In genomic region chr4:97827115-97827514, GRCm38 (mm10) we compare ENCODE assay signal across 13 mouse cellular contexts. TPM values are rescaled to one million over a fixed set of nuclear protein-coding genes. Genes with fewer than 3 reads are reported as not detected.
DNase-seq lines count a peak whose midpoint lies in the region; ATAC-seq and TF ChIP-seq lines count a peak whose summit lies in the region.
"Had no signal": no experiment of that assay in that cellular context is flagged by ENCODE, and none has a peak within 500 bp of the region (broad histone marks: within the 10 kb centered on the region; RNA-seq: fewer than 3 reads in every experiment).

No protein-coding gene starts in this region.

- no peak overlapping the region for H3K4me2 ChIP-seq in liver, embryonic 15.5 days
- no peak overlapping the region for H3K4me2 ChIP-seq in embryonic facial prominence, embryonic 14.5 days (ENCODE audit: low read depth, low read length)
- no peak overlapping the region for H3K4me2 ChIP-seq in liver, postnatal 0 days (ENCODE audit: low read depth, low read length)
- H3K4me2 ChIP-seq: intestine, embryonic 15.5 days; lung, embryonic 14.5 days; neural tube, embryonic 15.5 days had no signal

- no peaks in the 10 kb centered on the region for H3K9me3 ChIP-seq in heart, embryonic 10.5 days
- H3K9me3 ChIP-seq in liver, embryonic 15.5 days (replicated peaks): no peaks in the 10 kb centered on the region
- no peaks in the 10 kb centered on the region for H3K9me3 ChIP-seq in embryonic facial prominence, embryonic 14.5 days (ENCODE audit: control insufficient read depth, low read length)
- no peaks in the 10 kb centered on the region for H3K9me3 ChIP-seq in liver, postnatal 0 days (ENCODE audit: low read length)
- H3K9me3 ChIP-seq: intestine, embryonic 15.5 days; megakaryocyte, embryonic 14.5 days; neural tube, embryonic 15.5 days had no signal

- TF ChIP-seq CTCF in liver, postnatal 0 days (IDR thresholded peaks at IDR 0.05; ENCODE audit: low read depth): no peak

- peak overlapping the region; percentile 65 for H3K27ac ChIP-seq in heart, embryonic 10.5 days
- H3K27ac ChIP-seq in liver, embryonic 15.5 days (replicated peaks): no peak overlapping the region
- H3K27ac ChIP-seq in embryonic facial prominence, embryonic 14.5 days (replicated peaks; ENCODE audit: low read depth, low read length): no peak overlapping the region
- H3K27ac ChIP-seq in liver, postnatal 0 days (ENCODE audit: low read depth): no peak overlapping the region
- H3K27ac ChIP-seq: intestine, embryonic 15.5 days; neural tube, embryonic 15.5 days had no signal

- whole genome bisulfite sequencing in heart, embryonic 10.5 days: 62% methylated on average over 6 of the region's 6 CpGs
- WGBS in liver, embryonic 15.5 days (ENCODE audit: insufficient replicate concordance): 64% methylated on average over 6 of the region's 6 CpGs
- 48% methylated on average over 6 of the region's 6 CpGs for WGBS in embryonic facial prominence, embryonic 14.5 days
- 66% methylated on average over 6 of the region's 6 CpGs for WGBS in liver, postnatal 0 days (ENCODE audit: insufficient replicate concordance)

- DNase-seq in heart, embryonic 10.5 days (ENCODE audit: low spot score): no peak
- DNase-seq in heart, adult 18-20 months: no peak
- DNase-seq in liver: no peak
- DNase-seq in embryonic facial prominence, embryonic 14.5 days (ENCODE audit: low spot score): peak; percentile 68
- no peak for DNase-seq in liver, postnatal 0 days
- no peak for DNase-seq in frontal cortex, postnatal 14 days (ENCODE audit: low spot score in 2 of 2)
- no peak for DNase-seq in urinary bladder, postnatal 14 days (ENCODE audit: low spot score)
- DNase-seq: kidney, postnatal 25 days; lung, embryonic 14.5 days had no signal

- no peak overlapping the region for H3K9ac ChIP-seq in liver, embryonic 15.5 days
- H3K9ac ChIP-seq in embryonic facial prominence, embryonic 14.5 days (ENCODE audit: low read depth, low read length): no peak overlapping the region
- no peak overlapping the region for H3K9ac ChIP-seq in liver, postnatal 0 days (replicated peaks)
- H3K9ac ChIP-seq: intestine, embryonic 15.5 days; lung, embryonic 14.5 days; neural tube, embryonic 15.5 days had no signal

- ATAC-seq in liver, embryonic 15.5 days (ENCODE audit: insufficient read depth): peak; percentile 41; the same call in 1 of the 2 replicates
- 0 out of 2 replicates have a peak, but pooled peaks have one; percentile 51 for ATAC-seq in embryonic facial prominence, embryonic 14.5 days (ENCODE audit: low read depth)
- peak; percentile 54 for ATAC-seq in liver, postnatal 0 days
- ATAC-seq: intestine, embryonic 15.5 days had no signal

- H3K36me3 ChIP-seq in heart, embryonic 10.5 days: no peaks in the 10 kb centered on the region
- no peaks in the 10 kb centered on the region for H3K36me3 ChIP-seq in liver, embryonic 15.5 days (replicated peaks)
- 0 out of 2 replicates have a peak, but pooled peaks cover 3% of the 10 kb centered on the region for H3K36me3 ChIP-seq in embryonic facial prominence, embryonic 14.5 days (ENCODE audit: control insufficient read depth, insufficient read depth, low read length)
- no peaks in the 10 kb centered on the region for H3K36me3 ChIP-seq in liver, postnatal 0 days (replicated peaks; ENCODE audit: insufficient read depth, low read length)
- H3K36me3 ChIP-seq: intestine, embryonic 15.5 days; neural tube, embryonic 15.5 days had no signal

- TF ChIP-seq EP300 in liver, postnatal 0 days (IDR thresholded peaks at IDR 0.05; ENCODE audit: low read depth): peak; percentile 87

- H3K27me3 ChIP-seq in heart, embryonic 10.5 days (ENCODE audit: insufficient read depth, poor library complexity, severe bottlenecking): no peaks in the 10 kb centered on the region
- no peaks in the 10 kb centered on the region for H3K27me3 ChIP-seq in liver, embryonic 15.5 days
- no peaks in the 10 kb centered on the region for H3K27me3 ChIP-seq in embryonic facial prominence, embryonic 14.5 days (replicated peaks; ENCODE audit: control insufficient read depth, insufficient read depth, low read length)
- H3K27me3 ChIP-seq in liver, postnatal 0 days (ENCODE audit: insufficient read depth, low read length): no peaks in the 10 kb centered on the region
- H3K27me3 ChIP-seq: intestine, embryonic 15.5 days; neural tube, embryonic 15.5 days had no signal

- peaks cover 50% of the 10 kb centered on the region for H3K4me1 ChIP-seq in heart, embryonic 10.5 days
- peaks cover 18% of the 10 kb centered on the region for H3K4me1 ChIP-seq in liver, embryonic 15.5 days (replicated peaks)
- peaks cover 34% of the 10 kb centered on the region for H3K4me1 ChIP-seq in embryonic facial prominence, embryonic 14.5 days (ENCODE audit: control insufficient read depth, insufficient read depth, low read length)
- peaks cover 18% of the 10 kb centered on the region for H3K4me1 ChIP-seq in liver, postnatal 0 days (ENCODE audit: insufficient read depth)
- H3K4me1 ChIP-seq: intestine, embryonic 15.5 days had no signal

- H3K4me3 ChIP-seq in heart, embryonic 10.5 days: no peak overlapping the region
- no peak overlapping the region for H3K4me3 ChIP-seq in liver, embryonic 15.5 days (replicated peaks)
- H3K4me3 ChIP-seq in embryonic facial prominence, embryonic 14.5 days (ENCODE audit: low read depth, low read length): no peak overlapping the region
- H3K4me3 ChIP-seq in liver, postnatal 0 days (ENCODE audit: low read depth, low read length): no peak overlapping the region
- H3K4me3 ChIP-seq: intestine, embryonic 15.5 days; megakaryocyte, embryonic 14.5 days; neural tube, embryonic 15.5 days had no signal

RNA-seq across cellular contexts. Expression of gene E130114P18Rik, which starts 49.2 kb away (rescaled TPM):
- polyA plus RNA-seq in heart, embryonic 10.5 days (2016; fragmentation: Nextera tagmentation; extraction: Ambion mirVana): 0.33 and 1.1 TPM in 2 replicates
- not detected for total RNA-seq in heart, adult 18-20 months (2021)
- polyA plus RNA-seq in liver, embryonic 15.5 days (2015; fragmentation: Nextera tagmentation; extraction: Ambion mirVana): 0.10 and 0.12 TPM in 2 replicates
- 4.1 and 4.4 TPM in 2 replicates for polyA plus RNA-seq in embryonic facial prominence, embryonic 14.5 days (2014; fragmentation: Nextera tagmentation; extraction: Ambion mirVana)
- polyA plus RNA-seq in liver, postnatal 0 days (2015; fragmentation: Nextera tagmentation; extraction: Ambion mirVana): not detected in 2 replicates

RNA-seq across cellular contexts. Expression of gene Nfia, which starts 54.6 kb away (rescaled TPM):
- 14.4 and 19.6 TPM in 2 replicates for polyA plus RNA-seq in heart, embryonic 10.5 days (2016; fragmentation: Nextera tagmentation; extraction: Ambion mirVana)
- 100 to 1,000 TPM; 115 to 127 TPM for total RNA-seq in heart, adult 18-20 months (2021)
- polyA plus RNA-seq in liver, embryonic 15.5 days (2015; fragmentation: Nextera tagmentation; extraction: Ambion mirVana): 4.1 TPM in 2 replicates
- 61.7 and 62.6 TPM in 2 replicates for polyA plus RNA-seq in embryonic facial prominence, embryonic 14.5 days (2014; fragmentation: Nextera tagmentation; extraction: Ambion mirVana)
- 9.9 TPM in 2 replicates for polyA plus RNA-seq in liver, postnatal 0 days (2015; fragmentation: Nextera tagmentation; extraction: Ambion mirVana)
